Mouse (Mus musculus) spleen, adult 2 months (tissue): ENCODE data around the gene Ipo5.

Source experiments
- CTCF ChIP-seq: fragments of 200-500 bp; IDR thresholded peaks from 2 replicates; pipeline ENCODE4 v1.5.1; 2011; ENCODE audit warnings: mild to moderate bottlenecking, inconsistent platforms; ENCODE audit not compliant: insufficient read depth, insufficient read length, insufficient replicate concordance; ENCODE audit errors: extremely low read depth
- POLR2A ChIP-seq: fragments of 200-500 bp; IDR thresholded peaks from 2 replicates; pipeline ENCODE4 v1.6.1; 2011; ENCODE audit warnings: low read depth, low read length, inconsistent platforms

DNA sequence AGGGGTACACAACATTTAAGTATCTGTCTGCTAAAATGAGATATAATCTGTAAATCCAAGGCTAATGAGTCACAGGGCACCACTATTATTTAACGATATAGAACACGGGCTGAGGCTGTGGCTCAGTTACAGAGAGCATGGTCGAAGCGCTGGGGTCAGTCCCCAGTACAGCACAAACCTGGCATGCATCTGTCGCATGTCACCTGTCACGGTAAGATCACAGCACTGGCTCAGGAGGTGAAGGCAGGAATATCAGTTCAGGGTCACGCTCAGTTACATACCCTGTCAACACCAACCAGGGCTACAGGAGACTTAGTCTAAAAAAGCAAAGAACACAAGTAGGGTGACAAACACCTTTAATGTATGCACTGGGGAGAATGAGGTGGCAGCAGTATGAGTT is 36.6 kb upstream of the Ipo5 start:
- TF ChIP-seq CTCF (no peak), POLR2A (no peak)
